Mouse (Mus musculus) heart, postnatal 0 days (tissue): ENCODE results near the gene Foxl1.

ENCODE experiments used
- CTCF ChIP-seq: IDR thresholded peaks from 2 replicates; pipeline ENCODE4 v1.5.1; 2016; ENCODE audit warnings: antibody characterized with exemption, control low read depth, low read depth
- EP300 ChIP-seq: IDR thresholded peaks from 2 replicates; pipeline ENCODE4 v1.6.1; 2016; ENCODE audit warnings: antibody characterized with exemption, low read depth

- TF ChIP-seq CTCF (no peak), EP300 (no peak)
These were observed 33.7 kb downstream of the Foxl1 start for GRCm38 (mm10) chr8:121161437-121161836.
